Mouse (Mus musculus) Patski (cell line): ENCODE measurements at regions not wholly inside any gene's neighbourhood (a gene's known extent, or its start where the extent isn't known, plus 50 kb on each side); places are given as distances from the start of the nearest gene placed in this dataset.

Source experiments
- ATAC-seq: fragments of 100-300 bp; one replicate; pipeline ENCODE4 v1.8.0; 2021
- CTCF ChIA-PET: fragments of 350-600 bp; sonication (Branson Sonifier 250); formaldehyde crosslinking; loops from one replicate; lab custom pipeline; 2022; ENCODE audit warnings: inconsistent platforms; lab: Charles Lee
- POLR2A ChIA-PET: fragments of 350-600 bp; sonication (Branson Sonifier 250); formaldehyde crosslinking; loops from one replicate; lab custom pipeline; 2022; ENCODE audit warnings: antibody characterized with exemption, inconsistent platforms; lab: Charles Lee
- DNase-seq: peaks from one replicate; pipeline ENCODE4 v3.0.0-alpha.2; 2011; ENCODE audit warnings: low read depth, low spot score
- H3K27me3 ChIP-seq: fragments of 371-371 bp; one replicate; pipeline ENCODE4 v1.5.1; 2021
- CTCF ChIP-seq: fragments of 100-300 bp; IDR thresholded peaks from one replicate; pipeline ENCODE4 v1.5.1; 2021
- in situ Hi-C: fragments of 300-500 bp; cut with MboI; formaldehyde crosslinking; loops from 3 replicates; pipeline ENCODE4 v1.11.1; 2018; ENCODE audit warnings: low pct_unique_long_range_greater_than_20kb, mixed read lengths

- no peak for TF ChIP-seq CTCF
- ATAC-seq (no peak), DNase-seq (no peak)
- H3K27me3 ChIP-seq, result peaks cover 27% of the 10 kb centered on the region
- ChIA-PET POLR2A (no interaction called here), CTCF (no interaction called here)
- in situ Hi-C loops, result no loop called here
Measured at GRCm38 (mm10) chr13:115347022-115347398, 245.2 kb upstream of the Itga1 start.

DNA sequence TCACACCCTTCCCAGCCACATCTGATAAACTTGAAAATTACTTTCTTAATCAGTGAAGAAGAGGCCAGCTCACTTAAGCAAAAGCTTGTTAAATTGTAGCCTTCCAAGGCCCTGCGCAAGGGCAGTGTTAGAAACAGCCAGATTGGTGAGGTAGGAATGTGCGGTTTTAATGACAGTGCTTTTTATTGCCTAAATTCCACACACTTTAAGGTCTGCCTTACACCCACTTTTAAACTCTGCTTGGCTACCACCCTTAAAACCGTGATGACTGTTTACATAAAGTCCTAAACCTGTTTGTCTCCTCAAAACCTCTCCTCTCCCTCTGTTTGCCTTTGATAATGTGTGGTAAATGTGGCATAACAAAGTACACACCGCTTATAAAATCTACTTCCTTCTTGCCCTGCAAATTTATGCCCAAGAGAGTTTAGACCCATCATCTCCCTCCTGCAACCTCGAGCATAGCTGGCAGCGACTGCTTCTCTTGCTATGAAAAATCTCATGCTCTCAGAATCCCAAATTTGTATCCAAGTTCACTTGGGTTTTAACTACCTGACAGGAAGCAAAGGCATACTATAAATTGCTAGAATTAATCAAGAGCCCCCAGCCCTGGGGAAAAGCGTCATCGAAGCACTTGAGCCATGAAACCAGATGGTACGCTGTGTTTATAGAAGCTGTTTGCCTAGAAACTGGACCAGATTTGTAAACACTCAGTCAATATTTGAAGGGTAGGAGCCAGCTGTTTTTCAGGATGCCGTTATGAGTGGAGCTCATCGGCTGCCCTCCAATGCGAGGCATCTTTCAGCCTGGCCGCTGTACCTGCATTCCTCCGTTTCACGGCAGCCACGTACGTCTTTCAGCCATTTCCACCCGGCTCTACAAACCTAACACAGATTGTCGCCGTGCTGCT lies 244.6 kb upstream of the Itga1 start:
- ChIA-PET CTCF (no interaction called here), POLR2A (no interaction called here)
- DNase-seq (no peak), ATAC-seq (no peak)
- peaks cover 27% of the 10 kb centered on the region for H3K27me3 ChIP-seq
- in situ Hi-C loops, result no loop called here
- no peak for TF ChIP-seq CTCF

GRCm38 (mm10) chr13:115329000-115329960 lies 227.5 kb upstream of the Itga1 start:
- no peak for ATAC-seq
- no peak for DNase-seq
- ChIA-PET POLR2A (interaction anchor here (0.7 kb wide), 1 partner anchor 348 kb away, joined by 3 read pairs; no protein-coding TSS in a partner anchor), CTCF (no interaction called here)
- no peak for TF ChIP-seq CTCF
- in situ Hi-C loops, result no loop called here
- H3K27me3 ChIP-seq, result peaks cover 40% of the 10 kb centered on the region

DNA sequence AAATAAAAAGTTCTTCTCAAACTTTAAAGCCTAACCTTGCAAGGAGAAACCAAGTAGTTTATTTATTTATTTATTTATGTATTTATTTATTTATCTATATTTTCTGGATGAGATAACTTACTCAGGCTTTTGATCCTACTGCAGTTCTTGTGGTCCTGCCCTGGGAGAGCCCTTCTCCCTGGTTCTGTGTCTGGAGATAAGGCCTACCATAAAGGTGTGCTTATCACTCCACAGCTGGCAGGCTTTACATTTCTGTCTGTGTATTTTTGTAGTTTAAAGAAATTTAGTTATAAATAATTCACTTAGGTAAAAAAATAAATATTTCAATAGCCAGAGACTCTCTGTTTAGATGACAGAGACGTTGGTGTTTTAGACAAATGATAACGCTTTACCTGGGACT lies 224.5 kb upstream of the Itga1 start:
- no peak for DNase-seq
- in situ Hi-C loops, result no loop called here

DNA sequence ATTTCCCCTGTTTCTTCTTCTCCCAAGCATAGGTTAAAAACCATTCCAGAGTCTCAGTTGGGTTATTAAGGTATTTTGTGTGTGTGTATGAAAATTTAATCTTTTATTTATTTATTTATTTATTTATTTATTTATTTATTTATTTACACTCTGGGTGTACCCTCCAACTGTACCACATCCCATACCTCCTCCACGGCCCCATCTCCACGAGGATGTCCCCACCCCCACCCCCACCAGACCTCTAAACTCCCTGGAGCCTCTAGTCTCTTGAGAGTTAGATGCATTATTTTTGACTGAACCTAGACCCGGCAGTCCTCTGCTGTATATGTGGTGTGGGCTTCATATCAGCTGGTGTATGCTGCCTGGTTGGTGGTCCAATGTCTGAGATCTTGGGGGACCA lies 214.9 kb upstream of the Itga1 start:
- ATAC-seq (no peak), DNase-seq (no peak)
- POLR2A ChIA-PET, result no interaction called here
- in situ Hi-C loops, result no loop called here
- no peak for TF ChIP-seq CTCF
- CTCF ChIA-PET, result no interaction called here
- H3K27me3 ChIP-seq, result peaks cover 47% of the 10 kb centered on the region

More for the DNA sequence above, 224.5 kb upstream of the Itga1 start:
- H3K27me3 ChIP-seq, result peaks cover 41% of the 10 kb centered on the region
- ChIA-PET POLR2A (no interaction called here), CTCF (no interaction called here)
- no peak for ATAC-seq
- no peak for TF ChIP-seq CTCF

- peaks cover 50% of the 10 kb centered on the region for H3K27me3 ChIP-seq
- ChIA-PET CTCF (no interaction called here), POLR2A (no interaction called here)
- no peak for TF ChIP-seq CTCF
- ATAC-seq, result no peak
- in situ Hi-C loops, result no loop called here
- DNase-seq, result no peak
Measured at GRCm38 (mm10) chr13:115308586-115308985, 206.8 kb upstream of the Itga1 start.

GRCm38 (mm10) chr13:115287371-115287770 lies 185.6 kb upstream of the Itga1 start:
- CTCF ChIA-PET, result no interaction called here
- POLR2A ChIA-PET, result no interaction called here

GRCm38 (mm10) chr13:115266164-115266563 lies 164.4 kb upstream of the Itga1 start:
- ATAC-seq (no peak), DNase-seq (no peak)
- CTCF ChIA-PET, result interaction anchor here (1.6 kb wide), 1 partner anchor 9 kb away, joined by 4 read pairs; no protein-coding TSS in a partner anchor
- peaks cover 52% of the 10 kb centered on the region for H3K27me3 ChIP-seq
- POLR2A ChIA-PET, result no interaction called here
- in situ Hi-C loops, result no loop called here
- no peak for TF ChIP-seq CTCF

More at GRCm38 (mm10) chr13:115287371-115287770, 185.6 kb upstream of the Itga1 start:
- peaks cover 27% of the 10 kb centered on the region for H3K27me3 ChIP-seq
- DNase-seq, result no peak
- in situ Hi-C loops, result no loop called here
- ATAC-seq, result no peak
- no peak for TF ChIP-seq CTCF

DNA sequence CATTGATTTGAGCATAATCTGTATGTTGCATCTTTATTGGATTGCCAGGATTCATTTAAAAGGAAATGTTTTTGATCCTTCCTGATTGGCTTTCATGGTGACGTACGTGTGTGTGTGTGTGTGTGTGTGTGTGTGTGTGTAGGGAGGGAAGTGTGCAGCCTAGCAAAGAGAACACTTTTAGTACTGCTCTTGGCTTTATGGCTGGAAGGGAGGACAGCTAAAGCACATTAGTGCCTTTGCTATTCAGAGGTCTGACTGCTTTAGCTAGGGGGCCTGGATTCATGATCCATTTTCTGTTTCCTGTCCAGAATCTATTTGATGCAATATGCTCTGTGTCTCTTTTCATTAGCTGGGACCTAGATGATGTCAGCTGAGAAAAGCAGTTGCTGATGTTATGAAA lies 155.6 kb upstream of the Itga1 start:
- in situ Hi-C loops, result no loop called here
- ChIA-PET CTCF (interaction anchor here (1.0 kb wide), 1 partner anchor 9 kb away, joined by 4 read pairs; no protein-coding TSS in a partner anchor), POLR2A (interaction anchor here (0.6 kb wide), 1 partner anchor 177 kb away, joined by 4 read pairs; no protein-coding TSS in a partner anchor)
- no peak for TF ChIP-seq CTCF
- ATAC-seq, result no peak
- peaks cover 35% of the 10 kb centered on the region for H3K27me3 ChIP-seq
- no peak for DNase-seq

GRCm38 (mm10) chr13:115252541-115252940 lies 150.8 kb upstream of the Itga1 start:
- DNase-seq (no peak), ATAC-seq (no peak)
- no peak for TF ChIP-seq CTCF
- ChIA-PET POLR2A (no interaction called here), CTCF (no interaction called here)
- peaks cover 29% of the 10 kb centered on the region for H3K27me3 ChIP-seq
- in situ Hi-C loops, result no loop called here
